Comparison of ENCODE assay signal across 19 mouse cellular contexts in the genomic region with DNA sequence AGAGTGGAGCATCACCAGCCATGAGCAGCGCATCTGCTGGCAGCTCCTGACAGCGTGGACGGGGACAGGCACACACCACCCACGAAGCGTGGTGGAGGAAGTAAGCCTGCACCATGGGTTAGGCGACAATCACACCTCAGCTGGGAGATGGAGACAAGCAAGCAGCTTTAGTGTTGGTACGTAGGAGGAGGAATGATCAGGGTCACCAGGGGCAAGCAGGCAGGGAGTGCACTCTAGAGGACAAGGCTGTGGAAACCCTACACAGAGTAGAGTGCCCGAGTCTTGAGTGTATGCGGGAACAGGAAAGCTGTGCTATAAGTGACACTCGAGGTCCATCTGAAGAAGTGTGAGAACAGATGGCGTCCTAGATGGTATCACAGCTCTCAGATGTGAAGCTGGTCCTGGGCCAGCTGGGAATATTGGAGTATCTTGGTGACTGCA. TPM values are rescaled to one million over a fixed set of nuclear protein-coding genes. Genes with fewer than 3 reads are reported as not detected.
DNase-seq lines count a peak whose midpoint lies in the region; ATAC-seq and TF ChIP-seq lines count a peak whose summit lies in the region.
"Had no signal": no experiment of that assay in that cellular context is flagged by ENCODE, and none has a peak within 500 bp of the region (broad histone marks: within the 10 kb centered on the region; RNA-seq: fewer than 3 reads in every experiment).

No protein-coding gene starts in this region.

- H3K4me2 ChIP-seq in hindbrain, postnatal 0 days (ENCODE audit: low read depth, low read length) = no peak overlapping the region
- H3K4me2 ChIP-seq in hindbrain, embryonic 12.5 days (replicated peaks) = no peak overlapping the region
- no peak overlapping the region for H3K4me2 ChIP-seq in midbrain, embryonic 13.5 days (replicated peaks)
- H3K4me2 ChIP-seq: neural tube, embryonic 15.5 days had no signal

- TF ChIP-seq CTCF in hindbrain, postnatal 0 days (IDR thresholded peaks at IDR 0.05; ENCODE audit: low read depth) = no peak

- H3K4me3 ChIP-seq in hindbrain, postnatal 0 days (ENCODE audit: low read length) = no peak overlapping the region
- no peak overlapping the region for H3K4me3 ChIP-seq in hindbrain, embryonic 12.5 days
- H3K4me3 ChIP-seq in midbrain, embryonic 13.5 days (replicated peaks) = no peak overlapping the region
- H3K4me3 ChIP-seq: neural tube, embryonic 15.5 days had no signal

- no peaks in the 10 kb centered on the region for H3K27me3 ChIP-seq in hindbrain, postnatal 0 days (ENCODE audit: insufficient read depth, low read length)
- no peaks in the 10 kb centered on the region for H3K27me3 ChIP-seq in hindbrain, embryonic 12.5 days
- H3K27me3 ChIP-seq in midbrain, embryonic 13.5 days = no peaks in the 10 kb centered on the region
- H3K27me3 ChIP-seq: neural tube, embryonic 15.5 days had no signal

- peak; percentile 24 for DNase-seq in cerebellum, adult 9-11 months
- DNase-seq in cerebellum, adult 8-10 months = no peak
- peak; percentile 21 for DNase-seq in hindbrain, postnatal 0 days (ENCODE audit: low spot score)
- DNase-seq in frontal cortex, postnatal 36 days (ENCODE audit: low spot score in 2 of 2) = peak; percentile 58 to 60
- DNase-seq in right cerebral cortex, postnatal 25 days = peak; percentile 16
- no peak for DNase-seq in heart, postnatal 10 days
- DNase-seq: gastrocnemius, postnatal 36 days; heart, postnatal 36 days; kidney, adult 11 months; lung, adult 2 months; lung, postnatal 36 days; thymus, postnatal 14 days had no signal

- WGBS in hindbrain, postnatal 0 days = 67% methylated on average over 11 of the region's 11 CpGs
- 76% methylated on average over 11 of the region's 11 CpGs for WGBS in hindbrain, embryonic 12.5 days
- WGBS in midbrain, embryonic 13.5 days = 88% methylated on average over 11 of the region's 11 CpGs

- H3K4me1 ChIP-seq in hindbrain, postnatal 0 days (ENCODE audit: insufficient read depth, low read length) = peaks cover 12% of the 10 kb centered on the region
- peaks cover 14% of the 10 kb centered on the region for H3K4me1 ChIP-seq in hindbrain, embryonic 12.5 days
- H3K4me1 ChIP-seq in midbrain, embryonic 13.5 days (replicated peaks) = peaks cover 16% of the 10 kb centered on the region

- H3K27ac ChIP-seq in hindbrain, postnatal 0 days = 0 out of 2 replicates have a peak overlapping the region, but pooled peaks have one; percentile 1
- H3K27ac ChIP-seq in hindbrain, embryonic 12.5 days = no peak overlapping the region
- no peak overlapping the region for H3K27ac ChIP-seq in midbrain, embryonic 13.5 days
- H3K27ac ChIP-seq: kidney, postnatal 0 days; neural tube, embryonic 15.5 days had no signal

- H3K36me3 ChIP-seq in hindbrain, postnatal 0 days (ENCODE audit: insufficient read depth, low read length) = no peaks in the 10 kb centered on the region
- H3K36me3 ChIP-seq in hindbrain, embryonic 12.5 days = no peaks in the 10 kb centered on the region
- no peaks in the 10 kb centered on the region for H3K36me3 ChIP-seq in midbrain, embryonic 13.5 days
- H3K36me3 ChIP-seq: neural tube, embryonic 15.5 days had no signal

- ATAC-seq in hindbrain, postnatal 0 days = no peak
- ATAC-seq in hindbrain, embryonic 12.5 days (ENCODE audit: low FRiP score) = no peak
- ATAC-seq in midbrain, embryonic 13.5 days = no peak
- ATAC-seq: hindbrain, embryonic 16.5 days had no signal

- H3K9me3 ChIP-seq in hindbrain, postnatal 0 days (ENCODE audit: low read length) = no peaks in the 10 kb centered on the region
- H3K9me3 ChIP-seq in hindbrain, embryonic 12.5 days (replicated peaks) = no peaks in the 10 kb centered on the region
- H3K9me3 ChIP-seq in midbrain, embryonic 13.5 days = no peaks in the 10 kb centered on the region
- H3K9me3 ChIP-seq: neural tube, embryonic 15.5 days had no signal

- intact Hi-C loops in heart, postnatal 10 days (cut with DNase I) = no loop called here

- H3K9ac ChIP-seq in hindbrain, postnatal 0 days (replicated peaks; ENCODE audit: low read length) = no peak overlapping the region
- H3K9ac ChIP-seq in hindbrain, embryonic 12.5 days = no peak overlapping the region
- no peak overlapping the region for H3K9ac ChIP-seq in midbrain, embryonic 13.5 days (replicated peaks)
- H3K9ac ChIP-seq: neural tube, embryonic 15.5 days had no signal

RNA-seq across cellular contexts. Expression of a gene that starts 25.3 kb away (rescaled TPM):
- total RNA-seq in hindbrain, postnatal 0 days (2014; rRNA removed) = 2.6 and 2.7 TPM in 2 replicates
- polyA plus RNA-seq in hindbrain, postnatal 0 days (2015; fragmentation: Nextera tagmentation; extraction: Ambion mirVana) = 0.86 and 1.0 TPM in 2 replicates
- polyA plus RNA-seq in hindbrain, embryonic 12.5 days (2016; fragmentation: Nextera tagmentation; extraction: Ambion mirVana) = 0.77 and 0.88 TPM in 2 replicates
- total RNA-seq in heart, postnatal 10 days (2021) = 1 to 10 TPM in 1 of 2 experiments, under 1 TPM in 1; 0.82 to 1.1 TPM
- 0.50 and 0.52 TPM in 2 replicates for polyA plus RNA-seq in midbrain, embryonic 13.5 days (2015; fragmentation: Nextera tagmentation; extraction: Ambion mirVana)
- total RNA-seq: gastrocnemius, postnatal 36 days; MEL had no signal

RNA-seq across cellular contexts. Expression of a gene that starts 26.7 kb away (rescaled TPM):
- total RNA-seq in hindbrain, postnatal 0 days (2014; rRNA removed) = 101 and 102 TPM in 2 replicates
- polyA plus RNA-seq in hindbrain, postnatal 0 days (2015; fragmentation: Nextera tagmentation; extraction: Ambion mirVana) = 93.3 and 99.4 TPM in 2 replicates
- 97.2 and 98.7 TPM in 2 replicates for polyA plus RNA-seq in hindbrain, embryonic 12.5 days (2016; fragmentation: Nextera tagmentation; extraction: Ambion mirVana)
- 10 to 100 TPM; 55.5 to 57.3 TPM for total RNA-seq in heart, postnatal 10 days (2021)
- polyA plus RNA-seq in midbrain, embryonic 13.5 days (2015; fragmentation: Nextera tagmentation; extraction: Ambion mirVana) = 90.5 and 96.1 TPM in 2 replicates

RNA-seq across cellular contexts. Expression of a gene that starts 49.6 kb away (rescaled TPM):
- 9.0 and 12.5 TPM in 2 replicates for total RNA-seq in hindbrain, postnatal 0 days (2014; rRNA removed)
- 11.1 and 11.6 TPM in 2 replicates for polyA plus RNA-seq in hindbrain, postnatal 0 days (2015; fragmentation: Nextera tagmentation; extraction: Ambion mirVana)
- polyA plus RNA-seq in hindbrain, embryonic 12.5 days (2016; fragmentation: Nextera tagmentation; extraction: Ambion mirVana) = 8.0 and 8.7 TPM in 2 replicates
- total RNA-seq in heart, postnatal 10 days (2021) = not detected
- polyA plus RNA-seq in midbrain, embryonic 13.5 days (2015; fragmentation: Nextera tagmentation; extraction: Ambion mirVana) = 15.7 and 18.6 TPM in 2 replicates
- total RNA-seq: gastrocnemius, postnatal 36 days; heart, postnatal 36 days; liver, adult 2 months; MEL had no signal
- polyA plus RNA-seq: liver, adult 2 months had no signal

Comparison
In these comparisons a context has a peak if more than half of its experiments do, and no peak if none do; other contexts are left out.
1. DNase-seq: peak in cerebellum, adult 9-11 months (single experiment), hindbrain, postnatal 0 days (single experiment), frontal cortex, postnatal 36 days (2 of 2) and right cerebral cortex, postnatal 25 days (single experiment); none in cerebellum, adult 8-10 months (single experiment) and heart, postnatal 10 days (0 of 2).